Mouse (Mus musculus) gastrocnemius, postnatal 25 days (tissue): ENCODE results near the gene Mob3b. TPM values are rescaled to one million over a fixed set of nuclear protein-coding genes. Genes with fewer than 3 reads are reported as not detected.
"Not testable (repeated sequence)": the region's sequence is repeated elsewhere in the genome, so short reads cannot be mapped to it uniquely, and the experiment has no call there.

Experiments used
- DNase-seq: peaks from one replicate; pipeline ENCODE4 v3.0.0; 2022
- total RNA-seq, 2 experiments: library from RNA; stranded (reverse); gene quantifications; 1 replicate in 1 of 2; 2 replicates in 1 of 2; pipeline ENCODE4 v1.2.3; 2021

Mob3b gene
- total RNA-seq, 2 experiments from 2014 or later, result 0.96 to 1.4 TPM

- no peak for DNase-seq
Observed at GRCm38 (mm10) chr4:34963999-34964398, 193.3 kb downstream of the Mob3b start.

DNA sequence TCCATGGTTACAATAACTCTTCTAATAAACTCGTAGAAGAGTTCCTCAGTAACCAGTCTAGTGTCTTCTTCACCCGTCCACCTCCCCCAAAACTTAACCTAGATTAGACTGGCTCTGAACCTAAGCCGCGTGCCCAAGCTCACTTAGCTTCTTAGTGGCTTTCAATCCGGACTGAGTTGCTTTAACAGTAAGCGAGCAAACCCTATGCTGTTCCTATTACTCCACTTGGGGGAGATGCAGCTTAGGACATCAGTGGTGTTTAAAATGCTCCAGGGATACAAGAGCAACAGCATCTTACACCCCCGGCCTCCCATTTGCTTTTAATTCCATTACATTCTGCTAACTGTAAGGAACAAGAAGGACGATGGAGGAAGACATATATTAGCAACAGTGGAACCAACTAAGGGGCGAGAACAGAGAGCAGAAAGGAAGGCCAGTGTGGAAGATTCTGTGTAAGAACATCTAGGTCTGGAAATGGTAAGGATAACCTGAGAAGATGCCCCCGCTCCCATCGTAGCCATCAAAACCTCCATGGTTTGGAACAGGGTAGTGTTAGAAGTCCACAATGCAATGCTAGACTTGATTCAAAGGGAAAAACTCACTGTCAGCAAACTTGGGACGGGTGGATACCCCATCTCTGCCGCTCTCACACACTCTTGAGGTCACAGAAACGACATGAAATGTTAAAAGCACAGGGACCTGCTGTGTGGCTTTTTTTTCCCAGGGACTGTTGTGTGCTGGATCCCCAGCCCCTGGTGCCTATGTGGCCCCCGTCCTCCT, 196.3 kb downstream of the Mob3b start:
- no peak for DNase-seq

DNA sequence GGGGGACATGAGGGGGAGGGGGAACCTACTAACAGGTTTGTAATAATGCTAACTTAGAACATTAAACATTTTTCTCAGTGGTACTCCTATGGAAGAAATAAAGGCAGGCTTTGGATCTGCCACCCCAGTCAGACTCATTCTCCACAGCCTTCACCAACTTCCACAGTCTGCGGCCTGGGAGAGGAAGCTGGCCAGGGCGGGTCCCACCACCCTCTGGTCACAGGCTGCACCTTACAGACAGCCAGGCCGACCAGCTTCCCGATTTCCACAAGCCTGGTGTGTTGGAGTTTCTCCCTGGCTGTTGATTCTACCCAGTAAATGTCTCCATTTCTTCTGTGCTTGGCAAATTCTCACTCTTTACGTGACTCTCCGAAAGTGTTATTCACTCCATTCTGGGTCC, 197.8 kb downstream of the Mob3b start:
- no peak for DNase-seq

GRCm38 (mm10) chr4:34958155-34959028, 198.9 kb downstream of the Mob3b start:
- peak; percentile 25 for DNase-seq

DNA sequence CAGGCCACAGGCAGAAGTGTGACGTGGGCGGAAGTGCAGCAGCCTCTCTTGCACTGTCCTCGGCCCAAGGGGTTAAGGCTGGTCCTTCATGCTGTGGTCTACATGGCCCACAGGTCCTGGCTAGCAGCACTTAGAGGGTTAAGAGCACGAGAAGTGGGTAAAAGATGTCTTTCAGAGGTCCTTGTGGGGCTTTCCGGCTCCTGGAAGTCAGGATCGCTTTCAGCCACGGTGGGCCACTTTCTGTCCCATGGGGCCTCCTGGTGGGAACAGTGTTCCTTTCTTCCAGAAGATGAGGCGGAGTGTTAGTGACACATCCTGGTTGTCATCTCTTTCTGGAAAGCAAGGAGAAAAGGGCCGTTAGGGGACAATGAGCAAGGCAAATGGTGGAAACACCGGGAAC, 203.6 kb downstream of the Mob3b start:
- no peak for DNase-seq

DNA sequence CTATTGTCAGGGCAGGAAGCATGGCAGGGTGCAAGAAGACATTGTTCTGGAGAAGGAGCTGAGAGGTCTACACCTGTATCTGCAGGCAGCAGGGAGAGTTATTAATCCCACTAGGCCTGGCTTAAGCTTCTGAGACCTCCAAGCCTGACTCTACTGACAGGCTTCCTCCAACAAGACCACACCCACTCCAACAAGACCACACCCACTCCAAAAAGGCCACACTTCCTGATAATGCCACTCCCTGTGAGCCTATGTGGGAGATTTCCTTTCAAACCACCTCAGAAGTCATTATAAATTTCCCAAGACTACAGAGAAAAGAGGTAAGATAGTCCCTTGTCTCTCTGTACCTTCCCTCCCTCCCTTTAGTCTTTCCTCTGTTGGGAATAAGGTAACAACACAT, 210.1 kb downstream of the Mob3b start:
- DNase-seq, result no peak

- DNase-seq, result no peak
Observed at GRCm38 (mm10) chr4:34941046-34941445, 216.2 kb downstream of the Mob3b start.

GRCm38 (mm10) chr4:34928386-34928785, 228.9 kb downstream of the Mob3b start:
- not testable (repeated sequence) for DNase-seq

DNA sequence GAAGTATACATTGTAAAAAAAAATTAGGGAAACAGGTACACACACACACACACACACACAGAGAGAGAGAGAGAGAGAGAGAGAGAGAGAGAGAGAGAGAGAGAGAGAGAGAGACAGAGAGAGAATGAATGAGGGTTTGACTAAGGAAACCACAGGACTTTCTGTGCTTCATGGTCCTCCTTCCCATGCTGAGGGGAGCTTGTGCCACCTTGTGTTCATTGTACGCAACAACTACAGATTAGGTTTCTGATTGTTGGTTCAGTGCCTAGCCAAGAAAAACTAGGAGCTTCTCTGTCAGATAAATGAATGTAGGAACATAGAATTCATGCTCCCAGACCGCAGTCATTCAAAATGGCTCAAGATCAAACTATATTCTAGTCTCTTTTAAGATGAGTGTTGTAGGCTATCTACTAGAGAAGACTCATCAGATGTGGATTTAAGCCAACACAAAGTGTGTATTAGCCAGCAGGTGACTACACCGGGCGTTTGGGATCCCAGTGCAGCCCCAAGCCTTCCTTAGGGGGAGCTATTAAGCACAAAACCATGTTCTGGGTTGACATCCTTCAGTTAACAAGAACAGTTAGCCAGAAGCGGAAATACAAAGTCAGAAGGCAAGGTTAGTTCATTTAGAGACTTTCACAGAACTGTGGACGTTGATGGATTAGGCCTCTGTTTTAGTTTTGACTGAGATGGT, 235.0 kb downstream of the Mob3b start:
- DNase-seq, result no peak

DNA sequence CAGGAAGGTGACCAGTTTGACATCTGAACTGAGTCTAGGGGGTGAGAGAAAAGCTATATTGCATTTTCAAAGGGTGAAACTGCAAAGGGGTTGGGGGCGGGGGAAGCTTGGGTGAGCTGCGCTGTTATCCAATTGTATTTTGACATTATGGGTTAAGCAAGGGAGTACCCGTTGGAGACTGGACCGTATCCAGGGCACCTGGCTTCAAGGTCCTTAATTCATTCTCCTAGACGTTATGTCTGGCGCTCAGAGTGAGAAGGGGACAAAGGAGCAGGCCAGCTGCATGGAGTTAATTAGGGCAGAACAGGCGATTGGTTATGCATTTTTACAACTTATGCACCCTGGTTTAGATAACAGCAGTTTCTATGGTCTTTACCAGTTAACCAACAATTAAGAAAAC, 239.9 kb downstream of the Mob3b start:
- DNase-seq, result no peak

- DNase-seq, result no peak
Observed at GRCm38 (mm10) chr4:34912171-34912570, 245.1 kb downstream of the Mob3b start.

GRCm38 (mm10) chr4:34911401-34911800, 245.9 kb downstream of the Mob3b start:
- no peak for DNase-seq

- no peak for DNase-seq
Observed at GRCm38 (mm10) chr4:34908127-34908526, 249.2 kb downstream of the Mob3b start.

DNA sequence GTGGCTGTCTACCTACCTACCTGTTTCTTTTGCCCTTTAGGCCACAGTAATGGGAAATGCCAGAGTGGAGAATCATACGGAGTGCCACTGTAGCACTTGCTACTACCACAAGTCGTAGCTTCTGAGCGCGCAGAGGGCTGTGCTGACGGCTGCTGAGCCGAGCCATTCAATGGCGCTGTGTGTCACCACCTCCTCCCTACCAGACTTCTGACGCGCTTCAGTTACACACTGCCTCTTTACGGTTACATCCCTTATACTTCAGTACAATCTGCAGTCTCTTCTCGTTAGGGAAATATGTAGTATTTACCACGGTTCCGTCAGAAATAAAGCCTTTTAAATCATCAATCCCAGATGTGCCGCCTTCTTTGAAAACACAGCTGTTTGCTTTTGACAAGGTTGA, 250.3 kb downstream of the Mob3b start:
- DNase-seq, result no peak

GRCm38 (mm10) chr4:34906151-34906550, 251.1 kb downstream of the Mob3b start:
- no peak for DNase-seq

- no peak for DNase-seq
Observed at GRCm38 (mm10) chr4:34905396-34905795, 251.9 kb downstream of the Mob3b start.

DNA sequence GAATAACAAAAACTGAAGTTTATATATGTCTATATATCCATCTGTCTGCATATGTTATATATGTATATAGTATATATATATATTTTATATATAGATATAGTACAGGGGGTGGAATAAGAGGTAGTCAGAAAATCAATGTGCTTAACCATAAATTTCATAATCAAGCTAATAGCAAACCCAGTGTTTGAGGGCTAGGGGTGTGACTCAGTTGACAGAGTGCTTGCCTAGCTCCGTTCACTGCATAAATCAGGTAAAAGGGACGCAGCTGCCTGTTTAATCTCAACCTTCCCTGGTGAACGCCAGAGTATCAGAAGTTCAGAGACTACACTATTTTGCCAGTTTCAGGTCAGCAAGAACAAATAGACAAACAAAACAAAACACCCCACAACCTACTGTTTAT, 255.7 kb downstream of the Mob3b start:
- DNase-seq, result not testable (repeated sequence)

DNA sequence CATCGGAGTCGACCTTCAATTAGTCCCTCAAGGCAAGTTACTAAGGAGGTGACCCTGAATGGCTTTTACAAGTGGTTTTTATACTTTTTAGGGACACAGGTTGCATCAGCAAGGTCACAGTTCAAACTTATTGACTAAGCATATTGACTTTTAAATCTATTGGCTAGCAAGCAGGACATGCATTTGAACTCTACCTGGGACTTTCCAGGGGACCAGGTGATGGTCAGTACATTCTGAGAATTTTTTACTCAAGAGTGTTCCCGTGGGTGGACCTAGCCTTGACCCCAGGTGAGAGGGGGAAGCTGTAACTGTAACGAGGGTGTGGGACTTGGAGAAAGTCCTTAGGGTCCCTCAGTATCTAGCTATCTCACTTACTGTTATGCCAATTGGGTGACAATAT, 256.1 kb downstream of the Mob3b start:
- DNase-seq, result no peak

GRCm38 (mm10) chr4:34900155-34900554, 257.1 kb downstream of the Mob3b start:
- DNase-seq, result no peak

GRCm38 (mm10) chr4:34899322-34899721, 258.0 kb downstream of the Mob3b start:
- no peak for DNase-seq
